Mouse (Mus musculus): ENCODE measurements around the gene Dis3l2. TPM values are rescaled to one million over a fixed set of nuclear protein-coding genes. Genes with fewer than 3 reads are reported as not detected.

The Dis3l2 gene
- total RNA-seq, 1 experiment = 9.6 TPM

DNA sequence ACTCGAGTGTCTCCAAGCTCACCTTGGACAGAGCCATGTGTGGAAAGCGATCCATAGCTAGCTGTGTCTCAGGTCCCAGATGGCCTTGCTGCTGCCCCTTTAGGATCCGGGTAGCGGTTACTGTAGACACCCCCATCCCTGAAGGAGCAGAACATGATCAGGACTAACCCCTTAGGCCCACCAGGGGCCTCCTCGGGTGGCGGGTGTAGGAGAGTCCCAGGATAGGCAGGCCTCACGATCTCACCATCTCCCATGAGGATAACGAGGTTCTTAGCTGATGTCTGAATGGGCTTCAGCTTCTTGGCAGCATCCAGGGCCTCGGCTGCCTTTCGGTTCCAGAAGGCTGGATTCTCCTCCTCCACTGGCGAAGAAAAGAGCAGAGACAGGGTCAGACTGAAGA lies 385.6 kb downstream of the Dis3l2 start:
- no peak for DNase-seq (ENCODE audit: low read depth, low spot score)
- H3K36me3 ChIP-seq (ENCODE audit: control insufficient read depth, insufficient read depth, low read length, poor library complexity, severe bottlenecking) = no peaks in the 10 kb centered on the region
- H3K4me3 ChIP-seq (ENCODE audit: insufficient read depth in 1 of 2, low read depth in 1 of 2, low read length in 2 of 2, poor library complexity in 1 of 2, severe bottlenecking in 1 of 2) = no peak overlapping the region
- no peak overlapping the region for H3K27ac ChIP-seq (ENCODE audit: insufficient read depth, low read depth, low read length, poor library complexity, severe bottlenecking)
- H3K9me3 ChIP-seq (ENCODE audit: control insufficient read depth, insufficient read depth, low read depth, low read length) = no peaks in the 10 kb centered on the region
- in situ Hi-C loops (cut with MboI; ENCODE audit: low sequenced_read_pairs in 2 of 2, unreplicated experiment in 2 of 2) = no loop called here
- TF ChIP-seq CHD2 (IDR thresholded peaks at IDR 0.05; ENCODE audit: low read depth, low read length) = no peak
- no peak for TF ChIP-seq ZC3H11A (IDR thresholded peaks at IDR 0.05; ENCODE audit: borderline replicate concordance, low read depth, low read length)
- no peak for TF ChIP-seq ZNF384 (IDR thresholded peaks at IDR 0.05; ENCODE audit: low read depth, low read length)
- no peak for TF ChIP-seq MAFK (IDR thresholded peaks at IDR 0.05; ENCODE audit: insufficient read depth, low read depth, low read length)
- TF ChIP-seq HCFC1 (IDR thresholded peaks at IDR 0.05; ENCODE audit: borderline replicate concordance, insufficient read depth, low read length) = no peak
- no peaks in the 10 kb centered on the region; a peak in 1 of 4 replicates for H3K4me1 ChIP-seq (ENCODE audit: control insufficient read depth in 2 of 2, insufficient read depth in 2 of 2, low read length in 2 of 2, poor library complexity in 1 of 2)
- H3K9ac ChIP-seq (ENCODE audit: insufficient read depth, low read depth, low read length, poor library complexity, severe bottlenecking) = no peak overlapping the region

DNA sequence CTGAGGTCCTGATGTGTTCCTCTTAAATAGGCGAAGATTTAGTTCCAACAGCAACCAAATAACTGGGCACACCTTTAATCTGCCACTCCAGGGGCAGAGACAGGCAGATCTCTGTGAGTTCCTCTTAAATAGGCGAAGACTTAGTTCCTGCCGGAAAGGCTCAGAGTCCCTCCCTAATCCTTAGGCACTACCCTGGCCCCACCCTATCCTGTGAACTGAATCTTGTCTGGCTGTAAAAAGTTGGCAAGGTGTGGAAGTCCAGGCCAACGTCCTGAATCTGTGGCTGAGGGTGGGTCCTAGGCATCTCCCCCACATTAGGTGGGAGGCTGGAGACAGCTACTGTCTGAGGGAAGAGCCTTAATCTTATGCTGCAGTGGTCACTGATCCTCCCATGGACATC lies 386.2 kb downstream of the Dis3l2 start, which contains the start of gene Alppl2:
Gene Alppl2, minus strand, starts transcription at position 101 of the 400 bp plus-strand sequence.
- Histone ChIP-seq H3K9me3 (ENCODE audit: control insufficient read depth, insufficient read depth, low read depth, low read length) (no peaks in the 10 kb centered on the region), H3K9ac (ENCODE audit: insufficient read depth, low read depth, low read length, poor library complexity, severe bottlenecking) (no peak within 1 kb of the TSS), H3K36me3 (ENCODE audit: control insufficient read depth, insufficient read depth, low read length, poor library complexity, severe bottlenecking) (no peaks in the 10 kb centered on the region), H3K27ac (ENCODE audit: insufficient read depth, low read depth, low read length, poor library complexity, severe bottlenecking) (no peak within 1 kb of the TSS), H3K4me1 (ENCODE audit: control insufficient read depth in 2 of 2, insufficient read depth in 2 of 2, low read length in 2 of 2, poor library complexity in 1 of 2) (no peaks in the 10 kb centered on the region; a peak in 1 of 4 replicates), H3K4me3 (ENCODE audit: insufficient read depth in 1 of 2, low read depth in 1 of 2, low read length in 2 of 2, poor library complexity in 1 of 2, severe bottlenecking in 1 of 2) (no peak within 1 kb of the TSS)
- DNase-seq (ENCODE audit: low read depth, low spot score) = no peak
- in situ Hi-C loops (cut with MboI; ENCODE audit: low sequenced_read_pairs in 2 of 2, unreplicated experiment in 2 of 2) = no loop called here
- no peak for TF ChIP-seq ZC3H11A (IDR thresholded peaks at IDR 0.05; ENCODE audit: borderline replicate concordance, low read depth, low read length)
- TF ChIP-seq ZNF384 (IDR thresholded peaks at IDR 0.05; ENCODE audit: low read depth, low read length) = no peak
- TF ChIP-seq CHD2 (IDR thresholded peaks at IDR 0.05; ENCODE audit: low read depth, low read length) = no peak
- TF ChIP-seq MAFK (IDR thresholded peaks at IDR 0.05; ENCODE audit: insufficient read depth, low read depth, low read length) = no peak
- no peak for TF ChIP-seq HCFC1 (IDR thresholded peaks at IDR 0.05; ENCODE audit: borderline replicate concordance, insufficient read depth, low read length)

GRCm38 (mm10) chr1:87095642-87096041 lies 392.0 kb downstream of the Dis3l2 start:
- Histone ChIP-seq H3K4me3 (ENCODE audit: insufficient read depth in 1 of 2, low read depth in 1 of 2, low read length in 2 of 2, poor library complexity in 1 of 2, severe bottlenecking in 1 of 2) (no peak overlapping the region), H3K4me1 (ENCODE audit: control insufficient read depth in 2 of 2, insufficient read depth in 2 of 2, low read length in 2 of 2, poor library complexity in 1 of 2) (no peaks in the 10 kb centered on the region), H3K27ac (ENCODE audit: insufficient read depth, low read depth, low read length, poor library complexity, severe bottlenecking) (no peak overlapping the region), H3K9ac (ENCODE audit: insufficient read depth, low read depth, low read length, poor library complexity, severe bottlenecking) (no peak overlapping the region), H3K9me3 (ENCODE audit: control insufficient read depth, insufficient read depth, low read depth, low read length) (no peaks in the 10 kb centered on the region), H3K36me3 (ENCODE audit: control insufficient read depth, insufficient read depth, low read length, poor library complexity, severe bottlenecking) (no peaks in the 10 kb centered on the region)
- TF ChIP-seq MAFK (IDR thresholded peaks at IDR 0.05; ENCODE audit: insufficient read depth, low read depth, low read length) = no peak
- TF ChIP-seq ZC3H11A (IDR thresholded peaks at IDR 0.05; ENCODE audit: borderline replicate concordance, low read depth, low read length) = no peak
- TF ChIP-seq CHD2 (IDR thresholded peaks at IDR 0.05; ENCODE audit: low read depth, low read length) = no peak
- no peak for TF ChIP-seq HCFC1 (IDR thresholded peaks at IDR 0.05; ENCODE audit: borderline replicate concordance, insufficient read depth, low read length)
- TF ChIP-seq ZNF384 (IDR thresholded peaks at IDR 0.05; ENCODE audit: low read depth, low read length) = no peak
- DNase-seq (ENCODE audit: low read depth, low spot score) = no peak
- in situ Hi-C loops (cut with MboI; ENCODE audit: low sequenced_read_pairs in 2 of 2, unreplicated experiment in 2 of 2) = no loop called here

DNA sequence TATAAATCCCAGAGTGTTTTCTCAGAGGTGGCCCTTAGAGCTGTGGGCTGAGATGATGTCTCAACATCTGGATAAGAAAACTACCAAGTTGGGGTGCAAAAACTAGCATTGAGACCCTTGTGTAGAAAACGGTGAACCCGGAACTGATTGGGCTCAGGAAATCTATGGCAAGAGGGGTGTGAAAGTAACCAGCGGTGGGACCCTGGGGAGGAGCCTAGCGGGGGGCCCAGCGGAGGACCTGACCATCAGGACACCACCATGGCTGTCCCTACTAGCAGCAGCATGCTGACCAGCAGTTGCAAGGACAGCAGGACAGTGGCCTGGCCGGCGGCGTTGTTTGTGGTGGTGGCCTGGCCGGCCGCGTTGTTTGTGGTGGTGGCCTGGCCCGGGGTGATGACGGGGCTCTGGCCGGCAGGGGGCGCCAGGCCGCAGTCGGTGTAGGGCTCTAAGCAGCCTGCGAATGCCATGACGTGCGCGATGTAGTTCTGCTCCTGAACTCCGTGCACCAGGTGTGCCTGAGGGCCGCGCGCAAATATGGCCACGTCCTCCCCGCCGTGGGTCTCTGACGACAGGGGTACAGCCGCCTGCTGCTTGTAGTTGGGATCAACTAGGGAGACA lies 394.9 kb downstream of the Dis3l2 start:
- Histone ChIP-seq H3K36me3 (ENCODE audit: control insufficient read depth, insufficient read depth, low read length, poor library complexity, severe bottlenecking) (no peaks in the 10 kb centered on the region), H3K27ac (ENCODE audit: insufficient read depth, low read depth, low read length, poor library complexity, severe bottlenecking) (no peak overlapping the region)
- in situ Hi-C loops (cut with MboI; ENCODE audit: low sequenced_read_pairs in 2 of 2, unreplicated experiment in 2 of 2) = no loop called here

More for the DNA sequence above, 394.9 kb downstream of the Dis3l2 start:
- Histone ChIP-seq H3K9ac (ENCODE audit: insufficient read depth, low read depth, low read length, poor library complexity, severe bottlenecking) (no peak overlapping the region), H3K9me3 (ENCODE audit: control insufficient read depth, insufficient read depth, low read depth, low read length) (no peaks in the 10 kb centered on the region), H3K4me3 (ENCODE audit: insufficient read depth in 1 of 2, low read depth in 1 of 2, low read length in 2 of 2, poor library complexity in 1 of 2, severe bottlenecking in 1 of 2) (peak overlapping the region; percentile 48 to 61; a peak in 3 of 4 replicates), H3K4me1 (ENCODE audit: control insufficient read depth in 2 of 2, insufficient read depth in 2 of 2, low read length in 2 of 2, poor library complexity in 1 of 2) (no peaks in the 10 kb centered on the region)
- DNase-seq (ENCODE audit: low read depth, low spot score) = peak; percentile 40
- TF ChIP-seq CHD2 (IDR thresholded peaks at IDR 0.05; ENCODE audit: low read depth, low read length) = no peak
- no peak for TF ChIP-seq ZC3H11A (IDR thresholded peaks at IDR 0.05; ENCODE audit: borderline replicate concordance, low read depth, low read length)
- TF ChIP-seq HCFC1 (IDR thresholded peaks at IDR 0.05; ENCODE audit: borderline replicate concordance, insufficient read depth, low read length) = no peak
- TF ChIP-seq MAFK (IDR thresholded peaks at IDR 0.05; ENCODE audit: insufficient read depth, low read depth, low read length) = no peak
- no peak for TF ChIP-seq ZNF384 (IDR thresholded peaks at IDR 0.05; ENCODE audit: low read depth, low read length)

Other genes with a start within 250 kb of the Dis3l2 start
- 2,106 and 2,587 TPM in 2 replicates for gene Ptma, start 177.1 kb upstream of the Dis3l2 start, total RNA-seq (2012; rRNA removed)
- gene Pde6d, start 121.2 kb upstream of the Dis3l2 start, total RNA-seq (2012; rRNA removed) = 5.4 and 9.2 TPM in 2 replicates
- gene Cops7b, start 120.9 kb upstream of the Dis3l2 start, total RNA-seq (2012; rRNA removed) = 23.6 and 27.4 TPM in 2 replicates
- 0.45 and 1.5 TPM in 2 replicates for gene Nppc, start 33.2 kb upstream of the Dis3l2 start, total RNA-seq (2012; rRNA removed)

Data from ES-E14 (cell line).